Mouse (Mus musculus): ENCODE measurements around the gene Nt5c3.

GRCm38 (mm10) chr6:56877985-56878384, 45.7 kb downstream of the Nt5c3 start:
- TF ChIP-seq CTCF (IDR thresholded peaks at IDR 0.05; ENCODE audit: low read depth, low read length) (no peak), POLR2A (IDR thresholded peaks at IDR 0.05; ENCODE audit: insufficient read depth, low read length) (no peak)
